Mouse (Mus musculus): Measurements from ENCODE around the gene Enah. TPM values are rescaled to one million over a fixed set of nuclear protein-coding genes. Genes with fewer than 3 reads are reported as not detected.

Enah gene
- polyA plus RNA-seq, 1 experiment from 2014 or later: 13.1 TPM

DNA sequence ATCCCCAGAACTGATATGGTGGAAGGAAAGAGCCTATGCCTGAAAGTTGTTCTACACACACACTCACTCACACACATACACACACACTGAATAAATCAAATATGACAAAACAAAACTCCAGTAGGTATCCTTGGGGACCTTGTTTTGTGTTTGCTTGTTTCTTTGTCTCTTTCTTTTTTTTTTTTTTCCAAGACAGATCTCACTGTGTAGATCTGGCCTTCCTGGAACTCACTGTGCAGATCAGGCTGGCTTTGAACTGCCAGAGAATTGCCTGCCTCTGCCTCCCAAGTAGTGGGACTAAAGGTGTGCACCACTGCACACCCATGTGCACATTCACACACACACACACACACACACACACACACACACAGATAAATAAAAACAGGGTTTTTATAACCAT lies 12.0 kb upstream of the Enah start:
- H3K27ac ChIP-seq (ENCODE audit: low read length): no peak overlapping the region
- no peaks in the 10 kb centered on the region for H3K9me3 ChIP-seq (replicated peaks; ENCODE audit: control insufficient read depth, low read length)

DNA sequence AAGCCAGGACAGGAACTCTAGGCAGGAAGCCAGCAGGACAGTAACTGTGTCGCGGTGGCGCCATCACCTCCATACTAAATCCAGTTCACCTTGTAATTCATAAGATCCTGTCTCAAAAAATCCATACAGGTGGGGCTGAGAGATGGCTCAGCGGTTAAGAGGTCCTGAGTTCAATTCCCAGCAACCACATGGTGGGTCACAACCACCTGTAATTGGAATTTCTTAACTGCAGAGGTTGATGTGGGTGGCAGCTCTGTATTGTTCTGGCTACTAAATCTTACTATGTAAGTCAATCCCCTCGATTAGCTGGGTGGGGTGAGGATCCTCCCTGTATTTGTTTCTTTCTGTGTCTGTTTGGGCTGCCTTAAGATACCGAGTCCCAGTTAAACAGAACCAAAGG lies 11.3 kb upstream of the Enah start:
- Histone ChIP-seq H3K9me3 (replicated peaks; ENCODE audit: control insufficient read depth, low read length) (no peaks in the 10 kb centered on the region), H3K4me1 (ENCODE audit: control insufficient read depth, insufficient read depth, low read length) (peaks cover 4% of the 10 kb centered on the region; the same call in 1 of the 2 replicates), H3K36me3 (ENCODE audit: control insufficient read depth, insufficient read depth, low read length) (no peaks in the 10 kb centered on the region), H3K27ac (ENCODE audit: low read length) (no peak overlapping the region), H3K27me3 (ENCODE audit: control insufficient read depth, insufficient read depth, low read length) (no peaks in the 10 kb centered on the region), H3K4me3 (replicated peaks; ENCODE audit: low read length) (no peak overlapping the region), H3K9ac (ENCODE audit: low read length) (no peak overlapping the region), H3K4me2 (ENCODE audit: low read depth, low read length) (no peak overlapping the region)
- 71% methylated on average over 6 of the region's 6 CpGs for WGBS
- ATAC-seq (ENCODE audit: insufficient read depth, low FRiP score): no peak

More for the DNA sequence above, 12.0 kb upstream of the Enah start:
- no peak for ATAC-seq (ENCODE audit: insufficient read depth, low FRiP score)
- H3K4me1 ChIP-seq (ENCODE audit: control insufficient read depth, insufficient read depth, low read length): peaks cover 4% of the 10 kb centered on the region; the same call in 1 of the 2 replicates
- no peaks in the 10 kb centered on the region for H3K27me3 ChIP-seq (ENCODE audit: control insufficient read depth, insufficient read depth, low read length)
- H3K4me2 ChIP-seq (ENCODE audit: low read depth, low read length): no peak overlapping the region
- no peak overlapping the region for H3K9ac ChIP-seq (ENCODE audit: low read length)
- no peak overlapping the region for H3K4me3 ChIP-seq (replicated peaks; ENCODE audit: low read length)
- H3K36me3 ChIP-seq (ENCODE audit: control insufficient read depth, insufficient read depth, low read length): no peaks in the 10 kb centered on the region

DNA sequence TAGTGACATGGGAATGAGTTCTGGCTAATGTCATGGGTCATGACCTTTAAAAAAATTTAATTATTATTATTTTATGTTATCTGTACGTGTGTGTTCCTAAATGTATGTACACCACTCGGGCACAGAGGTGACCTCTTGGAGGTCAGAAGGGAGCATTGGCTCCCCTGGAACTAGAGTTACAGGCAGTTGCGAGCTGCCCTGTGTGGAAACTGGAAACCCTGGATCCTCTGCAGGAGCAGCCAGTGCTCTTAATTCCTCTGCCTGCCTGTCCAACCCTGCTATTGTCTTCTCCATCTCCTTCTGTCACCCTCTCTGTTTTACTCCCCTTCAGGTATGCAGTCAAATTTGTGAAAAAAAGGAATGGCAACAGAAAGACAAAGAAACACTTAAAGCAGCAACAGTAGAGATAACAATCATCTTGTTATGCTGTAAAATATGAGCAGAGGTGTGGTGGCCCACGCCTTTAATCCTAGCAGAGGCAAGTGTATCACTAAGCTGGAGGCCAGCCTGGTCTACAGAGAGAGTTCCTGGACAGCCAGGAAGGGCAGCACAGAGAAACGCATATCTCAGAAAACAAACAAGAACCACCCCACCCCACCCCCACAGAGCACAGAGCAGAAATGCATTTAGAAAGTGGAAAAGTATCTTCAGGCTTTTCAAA lies 10.3 kb upstream of the Enah start:
- 65% methylated on average over 5 of the region's 5 CpGs for WGBS
- H3K4me1 ChIP-seq (ENCODE audit: control insufficient read depth, insufficient read depth, low read length): peaks cover 9% of the 10 kb centered on the region
- no peak overlapping the region for H3K27ac ChIP-seq (ENCODE audit: low read length)
- H3K36me3 ChIP-seq (ENCODE audit: control insufficient read depth, insufficient read depth, low read length): no peaks in the 10 kb centered on the region
- no peaks in the 10 kb centered on the region for H3K9me3 ChIP-seq (replicated peaks; ENCODE audit: control insufficient read depth, low read length)
- H3K27me3 ChIP-seq (ENCODE audit: control insufficient read depth, insufficient read depth, low read length): no peaks in the 10 kb centered on the region
- no peak for ATAC-seq (ENCODE audit: insufficient read depth, low FRiP score)
- H3K4me2 ChIP-seq (ENCODE audit: low read depth, low read length): no peak overlapping the region
- no peak overlapping the region for H3K9ac ChIP-seq (ENCODE audit: low read length)
- H3K4me3 ChIP-seq (replicated peaks; ENCODE audit: low read length): no peak overlapping the region

DNA sequence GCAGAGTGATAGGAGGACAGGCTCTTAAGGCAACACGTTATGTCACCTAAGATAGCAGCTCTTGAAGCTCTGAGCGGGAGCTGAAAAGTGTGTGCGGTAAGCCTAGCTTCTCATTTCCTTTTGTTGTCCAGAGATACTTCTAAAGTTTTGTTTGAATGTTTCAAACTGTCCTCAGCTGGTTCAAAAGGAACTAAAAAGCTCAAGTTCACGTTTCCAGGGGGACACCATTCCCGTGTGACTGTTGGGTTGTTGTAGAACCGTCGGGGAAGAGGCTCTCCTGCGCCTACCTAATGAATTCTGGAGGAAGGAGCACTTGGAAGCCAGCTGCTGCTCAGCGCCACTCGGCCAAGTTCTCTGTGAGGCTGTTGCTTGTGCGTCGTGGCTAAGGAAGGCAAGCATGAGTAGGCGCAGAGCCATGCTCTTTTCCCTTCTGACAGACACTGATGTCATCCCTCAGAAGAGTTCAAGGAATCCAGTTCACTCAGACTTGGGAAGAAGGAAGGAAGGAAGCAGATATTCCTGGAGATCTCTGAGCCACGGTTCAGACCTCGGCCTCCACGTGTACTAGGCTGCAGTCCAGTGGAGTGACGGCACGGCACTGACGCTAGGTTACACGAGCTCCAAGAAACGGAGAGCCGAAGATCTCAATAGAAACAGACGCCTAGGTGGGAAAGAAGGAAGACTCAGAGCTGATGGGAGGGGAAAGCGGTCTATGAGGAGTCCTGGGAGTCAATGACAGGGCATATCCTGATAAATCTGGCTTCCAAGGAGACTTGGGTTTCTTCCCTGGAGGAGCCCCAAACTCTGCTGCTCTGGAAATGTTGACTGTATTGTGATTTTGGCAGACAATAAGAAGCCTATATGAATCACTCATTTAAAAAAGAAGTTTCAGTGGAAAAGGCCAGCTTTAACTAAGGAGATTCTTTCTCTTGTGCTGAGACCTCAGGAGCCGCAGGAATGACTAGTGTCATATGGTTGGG lies 8.7 kb upstream of the Enah start:
- no peaks in the 10 kb centered on the region for H3K27me3 ChIP-seq (ENCODE audit: control insufficient read depth, insufficient read depth, low read length)
- 68% methylated on average over 25 of the region's 25 CpGs for WGBS
- no peaks in the 10 kb centered on the region for H3K9me3 ChIP-seq (replicated peaks; ENCODE audit: control insufficient read depth, low read length)
- peaks cover 10% of the 10 kb centered on the region for H3K4me1 ChIP-seq (ENCODE audit: control insufficient read depth, insufficient read depth, low read length)
- 0 out of 2 replicates have a peak, but pooled peaks have one; percentile 26 for ATAC-seq (ENCODE audit: insufficient read depth, low FRiP score)
- H3K9ac ChIP-seq (ENCODE audit: low read length): no peak overlapping the region
- H3K27ac ChIP-seq (ENCODE audit: low read length): peak overlapping the region; percentile 36; the same call in 1 of the 2 replicates
- H3K4me2 ChIP-seq (ENCODE audit: low read depth, low read length): no peak overlapping the region
- no peak overlapping the region for H3K4me3 ChIP-seq (replicated peaks; ENCODE audit: low read length)
- no peaks in the 10 kb centered on the region for H3K36me3 ChIP-seq (ENCODE audit: control insufficient read depth, insufficient read depth, low read length)

DNA sequence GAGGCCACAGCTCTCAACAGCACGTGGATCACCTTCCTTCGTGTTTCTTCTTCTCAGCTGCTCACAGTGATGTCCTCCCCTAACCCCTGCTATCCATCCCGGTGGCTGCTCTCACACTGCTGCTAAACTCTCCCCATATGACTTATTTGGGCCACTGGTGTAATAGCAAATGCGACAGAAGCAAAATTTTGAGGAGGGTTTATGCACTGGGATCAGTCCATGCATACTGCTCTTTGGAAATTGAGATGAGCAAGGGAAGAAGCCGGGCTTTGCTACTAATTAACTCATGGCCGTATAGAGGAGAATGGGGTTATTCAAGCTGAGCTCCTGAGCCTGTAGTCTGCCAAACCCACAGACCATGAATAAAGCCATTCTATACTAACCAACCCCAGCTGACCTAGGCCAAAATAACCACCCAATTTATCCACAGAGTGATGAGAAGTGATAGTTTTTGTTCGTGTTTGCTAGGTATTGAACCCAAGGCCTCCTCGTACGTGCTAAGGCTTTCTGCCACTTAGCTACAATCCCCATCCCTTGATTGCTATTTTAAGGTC lies 7.7 kb upstream of the Enah start:
- no peaks in the 10 kb centered on the region for H3K9me3 ChIP-seq (replicated peaks; ENCODE audit: control insufficient read depth, low read length)
- H3K4me2 ChIP-seq (ENCODE audit: low read depth, low read length): no peak overlapping the region
- H3K27ac ChIP-seq (ENCODE audit: low read length): peak overlapping the region; percentile 23; the same call in 1 of the 2 replicates
- no peak for ATAC-seq (ENCODE audit: insufficient read depth, low FRiP score)
- H3K36me3 ChIP-seq (ENCODE audit: control insufficient read depth, insufficient read depth, low read length): no peaks in the 10 kb centered on the region
- no peaks in the 10 kb centered on the region for H3K27me3 ChIP-seq (ENCODE audit: control insufficient read depth, insufficient read depth, low read length)
- 75% methylated on average over 9 of the region's 9 CpGs for WGBS
- H3K4me3 ChIP-seq (replicated peaks; ENCODE audit: low read length): no peak overlapping the region
- H3K4me1 ChIP-seq (ENCODE audit: control insufficient read depth, insufficient read depth, low read length): peaks cover 10% of the 10 kb centered on the region
- no peak overlapping the region for H3K9ac ChIP-seq (ENCODE audit: low read length)

DNA sequence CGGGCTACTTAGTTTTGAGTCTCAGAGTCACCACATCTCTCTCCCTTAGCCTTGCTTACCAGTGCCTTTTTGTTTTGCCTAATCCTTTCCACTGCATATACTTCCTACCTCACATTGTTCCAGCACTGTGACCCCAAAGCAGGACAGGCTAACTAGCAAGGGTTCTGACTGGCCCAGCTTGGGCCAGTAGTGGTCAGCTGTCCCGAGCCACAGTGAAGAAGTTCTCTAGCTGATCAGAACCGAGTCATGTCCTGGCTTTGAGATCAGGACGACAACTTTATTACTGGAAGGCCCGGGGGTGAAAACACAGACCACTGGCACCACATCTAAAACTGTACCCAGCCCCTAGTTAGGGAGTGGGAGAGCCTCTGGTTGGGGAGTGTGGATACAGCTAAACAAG lies 7.0 kb upstream of the Enah start:
- no peak for ATAC-seq (ENCODE audit: insufficient read depth, low FRiP score)
- 85% methylated on average over 5 of the region's 5 CpGs for WGBS
- Histone ChIP-seq H3K27me3 (ENCODE audit: control insufficient read depth, insufficient read depth, low read length) (no peaks in the 10 kb centered on the region), H3K9me3 (replicated peaks; ENCODE audit: control insufficient read depth, low read length) (no peaks in the 10 kb centered on the region), H3K9ac (ENCODE audit: low read length) (no peak overlapping the region), H3K4me3 (replicated peaks; ENCODE audit: low read length) (no peak overlapping the region), H3K4me2 (ENCODE audit: low read depth, low read length) (no peak overlapping the region), H3K27ac (ENCODE audit: low read length) (peak overlapping the region; percentile 79), H3K36me3 (ENCODE audit: control insufficient read depth, insufficient read depth, low read length) (no peaks in the 10 kb centered on the region), H3K4me1 (ENCODE audit: control insufficient read depth, insufficient read depth, low read length) (peaks cover 10% of the 10 kb centered on the region)

DNA sequence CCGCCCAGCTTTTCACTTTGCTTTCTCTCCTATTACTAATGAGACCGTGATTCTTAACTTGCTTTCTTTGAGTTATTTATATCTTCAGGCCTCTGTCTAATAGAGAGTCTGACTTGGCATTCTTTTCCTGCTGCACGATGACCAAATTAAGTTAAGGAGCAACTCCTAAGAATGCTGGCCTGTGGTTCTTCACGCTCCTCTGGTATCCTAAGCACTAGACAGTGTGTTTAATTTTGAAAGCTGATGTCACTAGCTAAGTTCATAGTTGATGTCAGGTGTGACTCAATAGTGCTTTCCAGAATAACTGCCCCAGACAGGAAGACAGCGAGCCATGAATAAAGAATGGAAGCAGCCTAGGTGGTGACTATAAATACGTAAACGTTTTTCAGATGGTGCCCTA lies 6.3 kb upstream of the Enah start:
- Histone ChIP-seq H3K36me3 (ENCODE audit: control insufficient read depth, insufficient read depth, low read length) (no peaks in the 10 kb centered on the region), H3K4me1 (ENCODE audit: control insufficient read depth, insufficient read depth, low read length) (peaks cover 10% of the 10 kb centered on the region), H3K9ac (ENCODE audit: low read length) (no peak overlapping the region), H3K4me2 (ENCODE audit: low read depth, low read length) (no peak overlapping the region), H3K27ac (ENCODE audit: low read length) (peak overlapping the region; percentile 79), H3K27me3 (ENCODE audit: control insufficient read depth, insufficient read depth, low read length) (no peaks in the 10 kb centered on the region), H3K9me3 (replicated peaks; ENCODE audit: control insufficient read depth, low read length) (no peaks in the 10 kb centered on the region), H3K4me3 (replicated peaks; ENCODE audit: low read length) (no peak overlapping the region)
- WGBS: 49% methylated on average over 7 of the region's 7 CpGs
- ATAC-seq (ENCODE audit: insufficient read depth, low FRiP score): peak; percentile 64; the same call in 1 of the 2 replicates

DNA sequence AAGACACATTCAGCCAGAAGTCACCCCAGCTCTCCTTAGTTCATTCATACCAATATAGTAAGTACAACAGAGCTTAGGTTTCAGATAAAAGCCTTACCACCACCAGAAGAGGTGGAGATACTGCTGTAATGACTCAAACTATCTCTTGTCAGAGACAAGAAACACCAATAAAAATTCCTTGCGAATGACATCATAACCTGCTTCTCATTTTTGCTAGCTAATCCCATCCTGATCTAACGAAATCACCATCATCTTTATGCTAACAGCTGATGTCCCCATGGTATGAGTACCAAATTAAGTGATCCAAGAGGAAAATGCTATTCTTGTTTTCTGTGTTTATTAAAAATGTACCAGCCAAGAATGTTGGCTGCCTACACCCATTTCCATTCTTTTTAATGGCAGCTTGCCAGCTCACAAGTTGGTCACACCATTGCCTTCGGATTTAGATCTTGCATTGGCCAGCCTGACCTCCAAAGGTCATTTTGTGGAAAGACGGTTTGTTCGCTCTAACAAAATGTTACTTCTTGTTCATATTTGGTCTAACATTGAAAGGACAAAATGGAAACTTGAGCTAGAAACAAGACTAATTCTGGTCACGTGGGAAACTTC lies 2.0 kb upstream of the Enah start:
- Histone ChIP-seq H3K4me1 (ENCODE audit: control insufficient read depth, insufficient read depth, low read length) (peaks cover 15% of the 10 kb centered on the region), H3K4me3 (replicated peaks; ENCODE audit: low read length) (no peak overlapping the region), H3K27ac (ENCODE audit: low read length) (no peak overlapping the region), H3K9ac (ENCODE audit: low read length) (no peak overlapping the region), H3K27me3 (ENCODE audit: control insufficient read depth, insufficient read depth, low read length) (no peaks in the 10 kb centered on the region), H3K36me3 (ENCODE audit: control insufficient read depth, insufficient read depth, low read length) (no peaks in the 10 kb centered on the region), H3K9me3 (replicated peaks; ENCODE audit: control insufficient read depth, low read length) (no peaks in the 10 kb centered on the region), H3K4me2 (ENCODE audit: low read depth, low read length) (no peak overlapping the region)
- WGBS: 72% methylated on average over 6 of the region's 6 CpGs
- ATAC-seq (ENCODE audit: insufficient read depth, low FRiP score): no peak
